Mouse (Mus musculus): Measurements from ENCODE around the gene Stk40.
"Not testable (repeated sequence)": the region's sequence is repeated elsewhere in the genome, so short reads cannot be mapped to it uniquely, and the experiment has no call there.

The Stk40 gene

GRCm38 (mm10) chr4:126103590-126104068 lies at the start of gene Stk40:
Stk40 (plus strand) TSS chr4:126103957.
- DNase-seq (ENCODE audit: low spot score): peak; percentile 95

- no peak for DNase-seq (ENCODE audit: low spot score)
Measured at GRCm38 (mm10) chr4:126057207-126058133, 46.3 kb upstream of the Stk40 start.

- DNase-seq (ENCODE audit: low spot score): peak; percentile 89
Measured at GRCm38 (mm10) chr4:126058134-126058996, 45.4 kb upstream of the Stk40 start, which contains the start of gene Oscp1. Oscp1 (plus strand) TSS chr4:126058565.

GRCm38 (mm10) chr4:126058997-126059362 lies 44.8 kb upstream of the Stk40 start:
- no peak for DNase-seq (ENCODE audit: low spot score)

- no peak for DNase-seq (ENCODE audit: low spot score)
Measured at GRCm38 (mm10) chr4:126062856-126063255, 40.9 kb upstream of the Stk40 start.

GRCm38 (mm10) chr4:126065241-126065640 lies 38.5 kb upstream of the Stk40 start:
- DNase-seq (ENCODE audit: low spot score): no peak

GRCm38 (mm10) chr4:126067401-126068077 lies 36.2 kb upstream of the Stk40 start:
- DNase-seq (ENCODE audit: low spot score): peak; percentile 23

GRCm38 (mm10) chr4:126068842-126069241 lies 34.9 kb upstream of the Stk40 start:
- no peak for DNase-seq (ENCODE audit: low spot score)

GRCm38 (mm10) chr4:126077833-126078232 lies 25.9 kb upstream of the Stk40 start:
- no peak for DNase-seq (ENCODE audit: low spot score)

- DNase-seq (ENCODE audit: low spot score): no peak
Measured at GRCm38 (mm10) chr4:126079266-126079665, 24.5 kb upstream of the Stk40 start.

- DNase-seq (ENCODE audit: low spot score): no peak
Measured at GRCm38 (mm10) chr4:126081601-126082000, 22.2 kb upstream of the Stk40 start.

GRCm38 (mm10) chr4:126083021-126083420 lies 20.7 kb upstream of the Stk40 start:
- no peak for DNase-seq (ENCODE audit: low spot score)

- DNase-seq (ENCODE audit: low spot score): no peak
Measured at GRCm38 (mm10) chr4:126084382-126084781, 19.4 kb upstream of the Stk40 start.

GRCm38 (mm10) chr4:126085996-126086576 lies 17.7 kb upstream of the Stk40 start:
- peak; percentile 83 for DNase-seq (ENCODE audit: low spot score)

- DNase-seq (ENCODE audit: low spot score): no peak
Measured at GRCm38 (mm10) chr4:126090101-126090847, 13.5 kb upstream of the Stk40 start.

GRCm38 (mm10) chr4:126090848-126091124 lies 13.0 kb upstream of the Stk40 start:
- no peak for DNase-seq (ENCODE audit: low spot score)

GRCm38 (mm10) chr4:126091873-126092272 lies 11.9 kb upstream of the Stk40 start:
- no peak for DNase-seq (ENCODE audit: low spot score)

GRCm38 (mm10) chr4:126095622-126096430 lies 7.9 kb upstream of the Stk40 start:
- not testable (repeated sequence) for DNase-seq (ENCODE audit: low spot score)

- DNase-seq (ENCODE audit: low spot score): peak; percentile 95
Measured at GRCm38 (mm10) chr4:126096464-126097111, 7.2 kb upstream of the Stk40 start, which contains the start of gene Lsm10. Lsm10 (plus strand) TSS chr4:126096623.

All from urinary bladder, postnatal 14 days (tissue).